Mouse (Mus musculus) lung, adult 2 months (tissue): ENCODE results near the gene Kdm6b. TPM values are rescaled to one million over a fixed set of nuclear protein-coding genes. Genes with fewer than 3 reads are reported as not detected.
A peak's percentile ranks its signal among the peaks of the same experiment; 100 is the strongest.

ENCODE experiments used
- DNase-seq: peaks from one replicate; pipeline ENCODE4 v3.0.0; 2022
- H3K4me1 ChIP-seq: fragments of 200-500 bp; 2 replicates; pipeline ENCODE4 v1.6.1; 2011; ENCODE audit warnings: low read length; ENCODE audit not compliant: control insufficient read depth, insufficient read depth
- H3K4me3 ChIP-seq: fragments of 200-500 bp; replicated peaks from 2 replicates; pipeline ENCODE3; 2011; ENCODE audit warnings: low read depth, mild to moderate bottlenecking, control low read depth, low read length; ENCODE audit errors: extremely low read depth
- CTCF ChIP-seq: fragments of 200-500 bp; IDR thresholded peaks from 2 replicates; pipeline ENCODE4 v1.5.1; 2011; ENCODE audit warnings: mild to moderate bottlenecking, low read length, control low read depth; ENCODE audit not compliant: insufficient read depth
- POLR2A ChIP-seq: fragments of 200-500 bp; IDR thresholded peaks from 2 replicates; pipeline ENCODE4 v1.6.1; 2011; ENCODE audit warnings: low read depth, mild to moderate bottlenecking, control low read depth, low read length, borderline replicate concordance; ENCODE audit errors: extremely low read depth
- WGBS: fragments of 180-500 bp; shearing (Covaris S2); methylation state at CpG from one replicate; pipeline ENCODE4 v1.1.7; 2018; 5-methylcytosine and 5-hydroxymethylcytosine counted together
- polyA plus RNA-seq: library from polyadenylated mRNA; depleted of rRNA; stranded (reverse); fragments of >200 nt; gene quantifications from 2 replicates; pipeline ENCODE4 v1.2.3, GENCODE M21; 2012

Kdm6b gene
- polyA plus RNA-seq, 1 experiment = 21.0 TPM

DNA sequence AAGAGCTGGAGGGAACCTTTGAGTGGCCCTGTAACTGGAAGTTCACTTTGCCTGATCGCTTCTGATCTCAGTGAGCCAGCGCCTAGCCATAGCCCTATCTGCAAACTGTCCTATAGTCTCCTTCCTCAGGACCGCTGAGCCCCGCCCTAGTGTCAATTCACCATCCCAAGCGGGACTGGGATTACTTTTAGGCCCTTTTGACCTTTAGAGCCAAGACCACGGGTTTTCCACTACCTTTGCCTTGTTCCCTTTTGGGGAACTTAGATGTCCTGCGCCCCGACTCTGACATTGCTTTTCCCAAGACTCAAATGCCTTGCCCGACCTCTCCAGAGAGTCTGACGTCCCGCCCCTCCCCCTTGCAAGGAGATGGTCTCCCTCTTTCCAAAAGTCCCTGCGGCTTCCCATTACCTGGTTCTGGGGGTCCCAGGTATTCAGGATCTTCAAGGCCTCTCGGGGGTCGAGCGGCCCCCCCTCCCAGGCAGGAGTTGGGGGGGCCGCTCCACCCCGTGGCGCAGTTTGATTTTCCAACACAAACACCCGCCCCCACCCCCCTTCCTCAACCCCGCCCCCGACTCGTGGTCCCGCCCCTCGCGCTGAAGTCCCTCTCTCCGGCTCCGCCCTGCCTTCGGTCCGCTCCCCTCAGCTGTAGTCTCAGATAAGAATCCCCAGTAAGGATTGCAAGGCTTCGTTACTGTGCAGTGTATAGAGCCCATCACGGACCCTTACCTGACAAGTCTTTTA is 6.5 kb upstream of the Kdm6b start:
- under 1% methylated on average over 31 of the region's 31 CpGs for WGBS
- no peaks in the 10 kb centered on the region; the same call in 1 of the 2 replicates for H3K4me1 ChIP-seq
- peak; percentile 82 for DNase-seq
- peak overlapping the region; percentile 73 for H3K4me3 ChIP-seq
- no peak for TF ChIP-seq CTCF
- peak; percentile 34; the same call in 1 of the 2 replicates for TF ChIP-seq POLR2A

DNA sequence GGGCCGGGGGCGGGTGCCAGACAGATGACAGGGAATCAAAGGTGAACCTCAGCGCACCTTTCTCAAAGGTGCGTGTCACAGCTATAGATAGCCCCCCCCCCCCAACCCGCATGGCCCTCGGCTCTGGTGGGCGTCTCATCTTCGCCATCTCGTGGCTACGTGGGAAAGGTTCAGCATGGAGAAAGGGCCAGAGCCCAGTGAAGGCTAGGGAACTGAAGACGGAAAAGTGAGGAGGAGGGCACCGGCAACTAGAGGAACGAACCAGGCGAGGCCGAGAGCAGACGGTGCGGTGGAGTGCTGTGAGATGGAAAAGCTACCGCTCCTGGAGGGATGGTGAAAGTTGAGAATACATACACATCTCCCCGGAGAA is 6.0 kb upstream of the Kdm6b start:
- WGBS = under 1% methylated on average over 19 of the region's 19 CpGs
- peaks cover 2% of the 10 kb centered on the region; the same call in 1 of the 2 replicates for H3K4me1 ChIP-seq
- TF ChIP-seq CTCF (peak; percentile 33), POLR2A (peak; percentile 49; the same call in 1 of the 2 replicates)
- no peak for DNase-seq
- peak overlapping the region; percentile 73 for H3K4me3 ChIP-seq

DNA sequence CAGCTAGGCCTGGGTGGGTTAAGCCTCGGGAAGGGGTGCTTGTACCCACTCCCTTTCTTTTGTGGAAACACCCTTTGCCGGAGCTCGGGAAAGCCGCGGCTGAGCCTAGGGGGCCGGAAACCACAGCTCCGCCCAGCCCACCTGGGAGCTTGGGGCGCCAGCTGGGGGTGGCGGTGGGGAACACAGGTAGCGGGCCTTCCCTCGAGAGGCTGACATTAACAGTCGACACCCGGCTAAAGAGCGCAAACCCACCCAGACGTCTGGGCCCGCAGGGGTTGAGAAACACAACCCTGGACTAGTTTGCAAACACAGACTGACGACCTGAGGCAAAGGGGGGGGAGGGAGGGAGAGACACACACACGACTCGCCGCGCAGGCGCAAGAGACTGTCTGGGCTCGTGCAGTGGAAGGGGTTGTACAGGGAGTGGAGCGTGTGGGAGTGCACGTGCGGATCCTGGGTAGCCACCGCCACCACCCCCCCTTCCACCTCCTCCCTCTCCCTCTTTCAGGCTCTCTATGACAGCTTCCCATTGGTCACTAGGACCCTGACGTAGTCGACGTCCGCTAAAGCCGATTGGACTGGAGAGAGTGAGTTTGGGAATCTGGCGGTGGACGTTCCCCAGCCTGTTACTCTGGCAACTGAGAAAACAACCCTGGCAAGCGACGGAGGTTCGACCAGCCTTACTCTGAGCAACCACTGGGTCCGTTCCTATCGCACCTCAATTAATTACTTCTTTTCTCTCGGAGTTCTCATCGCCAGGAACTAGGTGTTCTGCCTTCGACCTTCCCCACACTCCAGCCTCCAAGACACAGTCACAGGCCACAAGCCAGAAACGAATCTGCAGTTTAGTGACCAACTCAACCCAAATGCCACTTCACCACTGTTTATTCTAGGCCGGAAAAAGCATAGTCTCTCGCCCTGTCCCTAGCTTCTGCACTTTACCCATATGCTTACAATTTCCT is 5.3 kb upstream of the Kdm6b start:
- WGBS = under 1% methylated on average over 45 of the region's 45 CpGs
- TF ChIP-seq POLR2A = peak; percentile 82
- TF ChIP-seq CTCF = no peak
- H3K4me1 ChIP-seq = peaks cover 6% of the 10 kb centered on the region; the same call in 1 of the 2 replicates
- peak; percentile 83 for DNase-seq
- peak overlapping the region; percentile 87 for H3K4me3 ChIP-seq

DNA sequence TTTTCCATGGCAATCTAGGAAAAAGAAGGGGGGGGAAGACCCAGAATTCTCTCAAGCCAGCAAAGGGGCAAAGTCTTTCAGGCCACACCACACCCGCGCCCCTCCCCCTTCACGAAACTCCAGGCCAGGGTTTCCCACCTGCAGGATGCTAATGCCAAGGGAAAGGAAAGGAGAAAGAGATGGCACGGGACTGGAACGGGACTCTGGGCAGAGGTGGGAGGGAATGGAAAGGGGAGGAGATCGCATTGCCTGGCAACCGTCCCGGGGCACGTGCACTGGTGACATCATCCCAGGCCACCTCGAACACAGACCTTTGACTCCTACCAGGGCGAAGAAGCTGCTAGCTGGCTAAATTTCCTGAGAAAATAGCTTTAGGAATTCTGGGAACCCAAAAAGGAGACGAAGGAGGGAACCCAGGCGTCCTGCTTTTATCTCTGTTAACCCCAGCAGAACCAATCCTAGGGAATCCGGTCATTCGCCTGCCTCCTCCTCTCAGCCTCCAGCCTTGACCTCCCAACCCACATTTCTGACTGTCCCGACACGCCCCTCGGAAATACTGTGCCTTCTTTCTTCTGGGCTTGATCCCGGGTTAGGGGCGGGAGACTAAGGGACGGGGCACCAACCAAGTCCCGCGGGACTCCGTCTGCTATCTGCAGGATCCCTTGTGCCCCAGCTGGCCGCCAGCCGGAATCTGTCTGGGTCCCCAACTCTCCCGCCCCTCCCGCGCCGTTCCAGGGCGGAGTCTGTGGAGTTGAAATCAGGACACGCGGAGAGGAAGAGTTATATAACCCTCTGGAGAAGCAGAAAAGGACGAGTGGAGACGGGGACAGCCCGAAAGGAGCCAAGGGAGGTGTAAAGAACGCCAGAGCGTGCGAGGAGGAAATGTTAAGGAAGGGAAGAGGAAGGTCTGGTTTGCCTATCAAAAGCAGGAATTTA is 4.2 kb upstream of the Kdm6b start:
- no peak for TF ChIP-seq CTCF
- peak; percentile 91; the same call in 1 of the 2 replicates for TF ChIP-seq POLR2A
- peak; percentile 93 for DNase-seq
- peak overlapping the region; percentile 87 for H3K4me3 ChIP-seq
- peaks cover 10% of the 10 kb centered on the region; the same call in 1 of the 2 replicates for H3K4me1 ChIP-seq
- 2% methylated on average over 39 of the region's 39 CpGs for WGBS

DNA sequence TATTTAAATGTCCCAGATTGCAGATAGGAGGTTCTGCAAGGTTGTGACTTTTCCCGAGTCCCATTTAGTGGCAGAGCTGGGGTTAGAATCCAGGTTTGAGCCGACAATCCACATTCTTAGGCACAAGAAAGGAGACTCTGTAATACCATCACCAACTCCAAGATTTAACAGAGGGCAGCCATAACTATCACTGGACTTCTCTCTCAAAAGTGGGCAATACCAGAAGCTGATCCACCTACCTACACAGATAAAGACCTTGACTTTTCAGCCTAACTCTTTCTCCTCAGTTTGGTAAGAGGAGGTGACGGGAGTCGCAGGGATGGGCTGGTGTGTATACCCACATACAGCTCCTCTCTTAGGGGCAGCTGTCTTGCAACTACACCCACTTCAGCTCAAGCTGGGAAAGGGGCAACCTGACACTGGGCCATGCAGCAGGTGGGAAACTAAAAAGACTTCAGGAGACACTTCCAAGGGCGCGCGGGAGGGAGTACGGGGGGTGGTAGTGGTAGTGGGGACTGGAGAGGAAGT is 3.5 kb upstream of the Kdm6b start:
- TF ChIP-seq CTCF (no peak), POLR2A (no peak)
- Histone ChIP-seq H3K4me3 (peak overlapping the region; percentile 25), H3K4me1 (peaks cover 10% of the 10 kb centered on the region; the same call in 1 of the 2 replicates)
- DNase-seq = no peak
- 13% methylated on average over 8 of the region's 8 CpGs for WGBS

DNA sequence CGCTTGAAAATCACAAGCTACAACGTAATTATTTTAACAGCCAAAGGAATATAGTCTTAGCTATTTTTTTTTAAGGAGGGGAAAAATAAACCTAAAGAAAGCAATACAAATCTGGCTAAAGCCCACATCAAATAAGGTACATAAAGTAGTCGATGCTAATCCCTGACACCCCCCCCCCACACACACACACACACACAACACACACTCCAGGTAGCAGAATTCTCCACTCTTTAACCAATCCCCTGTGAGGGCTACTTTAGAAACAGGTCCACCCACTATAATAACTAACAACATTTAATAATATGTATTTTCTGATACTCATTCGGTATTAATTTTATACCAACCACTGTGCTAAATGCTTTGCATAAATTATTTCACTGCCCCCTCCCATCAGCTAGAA is 3.0 kb upstream of the Kdm6b start:
- DNase-seq = no peak
- 6% methylated on average over 4 of the region's 4 CpGs for WGBS
- TF ChIP-seq POLR2A (no peak), CTCF (no peak)
- Histone ChIP-seq H3K4me1 (peaks cover 13% of the 10 kb centered on the region; the same call in 1 of the 2 replicates), H3K4me3 (no peak overlapping the region)

DNA sequence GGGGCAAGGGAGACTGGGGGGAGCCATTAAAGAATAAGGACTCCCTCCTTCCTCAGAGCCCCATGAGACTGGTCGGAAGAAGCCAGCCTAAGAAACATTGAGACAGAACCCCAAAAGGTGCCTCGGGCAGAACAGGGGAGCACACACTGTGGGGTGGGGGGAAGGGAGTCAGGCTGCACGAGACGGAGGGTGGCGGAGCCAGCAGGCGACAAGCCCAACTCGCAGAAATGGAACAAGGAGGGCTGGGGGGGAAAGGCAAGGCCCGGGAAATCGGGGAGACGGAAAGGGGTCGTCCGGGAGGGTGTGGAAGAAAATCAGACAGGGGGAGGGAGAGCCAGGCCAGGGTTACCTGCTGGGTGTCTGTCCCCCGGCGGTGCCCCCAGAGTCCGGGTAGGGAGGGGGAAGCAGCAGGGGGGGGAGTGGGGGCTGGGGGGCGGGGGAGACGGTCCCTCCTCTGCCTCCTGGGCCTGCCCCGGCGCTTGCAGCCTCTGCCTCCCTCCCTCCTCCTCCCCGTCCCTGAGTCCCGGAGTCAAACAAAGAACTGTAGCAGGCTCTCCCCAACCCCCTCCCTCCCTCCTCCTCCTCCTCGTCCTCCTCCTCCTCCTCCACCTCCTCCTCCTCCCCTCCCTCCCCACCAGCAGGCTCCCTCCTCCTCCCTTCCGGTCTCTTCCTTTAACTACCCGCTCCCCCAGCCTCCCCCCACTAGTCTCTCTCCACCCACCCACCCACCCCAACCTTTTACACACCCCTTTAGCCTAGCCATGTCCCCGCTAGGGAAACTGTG is 2.4 kb upstream of the Kdm6b start:
- Histone ChIP-seq H3K4me1 (peaks cover 13% of the 10 kb centered on the region; the same call in 1 of the 2 replicates), H3K4me3 (peak overlapping the region; percentile 66)
- WGBS = 5% methylated on average over 14 of the region's 25 CpGs
- TF ChIP-seq POLR2A (peak; percentile 32; the same call in 1 of the 2 replicates), CTCF (no peak)
- DNase-seq = peak; percentile 46

DNA sequence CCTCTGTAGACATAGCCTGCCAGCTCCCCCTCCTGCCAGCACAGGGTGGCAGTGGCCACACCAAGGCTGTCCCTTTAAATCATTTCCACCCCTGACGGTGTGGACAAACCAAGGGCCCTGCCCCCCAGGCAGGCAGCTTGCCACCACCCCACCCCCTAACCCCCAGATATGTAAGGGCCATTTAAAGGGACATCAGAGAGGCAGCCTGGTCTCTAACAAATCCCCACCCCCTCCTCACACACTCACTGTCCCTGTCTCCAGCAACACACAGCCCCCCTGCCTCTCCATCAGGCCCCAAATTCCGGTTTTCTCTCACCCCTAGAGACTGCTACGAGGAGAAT is 1.8 kb upstream of the Kdm6b start:
- WGBS = 4% methylated on average over 3 of the region's 3 CpGs
- H3K4me3 ChIP-seq = peak overlapping the region; percentile 66
- H3K4me1 ChIP-seq = peaks cover 13% of the 10 kb centered on the region; the same call in 1 of the 2 replicates
- TF ChIP-seq POLR2A (no peak), CTCF (no peak)
- peak; percentile 43 for DNase-seq
